ENCODE assay signal across 23 mouse cellular contexts in genomic region chr3:140477670-140478208, GRCm38 (mm10).
DNase-seq lines count a peak whose midpoint lies in the region; ATAC-seq and TF ChIP-seq lines count a peak whose summit lies in the region.
"Had no signal": no experiment of that assay in that cellular context is flagged by ENCODE, and none has a peak within 500 bp of the region (broad histone marks: within the 10 kb centered on the region; RNA-seq: fewer than 3 reads in every experiment).

No protein-coding gene starts in this region.

- H3K27me3 ChIP-seq in forebrain, embryonic 11.5 days (ENCODE audit: control insufficient read depth, insufficient read depth, low read length), result peaks cover 2% of the 10 kb centered on the region; the same call in 1 of the 2 replicates
- H3K27me3 ChIP-seq in forebrain, postnatal 0 days (ENCODE audit: insufficient read depth, low read length), result peaks cover 3% of the 10 kb centered on the region
- H3K27me3 ChIP-seq in midbrain, embryonic 11.5 days (ENCODE audit: control insufficient read depth, insufficient read depth, low read length), result no peaks in the 10 kb centered on the region
- no peaks in the 10 kb centered on the region for H3K27me3 ChIP-seq in midbrain, embryonic 10.5 days (ENCODE audit: low read depth, poor library complexity, severe bottlenecking)
- H3K27me3 ChIP-seq in neural tube, embryonic 12.5 days (replicated peaks), result no peaks in the 10 kb centered on the region
- H3K27me3 ChIP-seq in forebrain, embryonic 16.5 days (replicated peaks; ENCODE audit: control insufficient read depth, insufficient read depth, low read length), result peaks cover 15% of the 10 kb centered on the region
- H3K27me3 ChIP-seq: embryonic facial prominence, embryonic 15.5 days; heart, embryonic 12.5 days had no signal

- no peak for TF ChIP-seq CTCF in forebrain, postnatal 0 days (IDR thresholded peaks at IDR 0.05; ENCODE audit: low read depth)

- H3K27ac ChIP-seq in forebrain, embryonic 11.5 days (ENCODE audit: low read depth, low read length), result no peak overlapping the region
- H3K27ac ChIP-seq in forebrain, postnatal 0 days (ENCODE audit: low read depth, low read length), result no peak overlapping the region
- H3K27ac ChIP-seq in midbrain, embryonic 11.5 days (ENCODE audit: low read depth, low read length), result no peak overlapping the region
- H3K27ac ChIP-seq in midbrain, embryonic 10.5 days (replicated peaks), result no peak overlapping the region
- no peak overlapping the region for H3K27ac ChIP-seq in neural tube, embryonic 12.5 days
- no peak overlapping the region for H3K27ac ChIP-seq in forebrain, embryonic 16.5 days (ENCODE audit: low read length)
- H3K27ac ChIP-seq: embryonic facial prominence, embryonic 15.5 days; gastrocnemius, adult 2 months had no signal

- H3K4me2 ChIP-seq in forebrain, embryonic 11.5 days (ENCODE audit: low read depth, low read length, severe bottlenecking), result no peak overlapping the region
- no peak overlapping the region for H3K4me2 ChIP-seq in forebrain, postnatal 0 days (ENCODE audit: low read depth)
- no peak overlapping the region for H3K4me2 ChIP-seq in midbrain, embryonic 11.5 days
- no peak overlapping the region for H3K4me2 ChIP-seq in neural tube, embryonic 12.5 days (replicated peaks)
- H3K4me2 ChIP-seq in forebrain, embryonic 16.5 days (ENCODE audit: low read length), result no peak overlapping the region
- H3K4me2 ChIP-seq: embryonic facial prominence, embryonic 15.5 days; heart, embryonic 12.5 days had no signal

- H3K9me3 ChIP-seq in forebrain, embryonic 11.5 days (ENCODE audit: control insufficient read depth, low read length), result no peaks in the 10 kb centered on the region
- H3K9me3 ChIP-seq in forebrain, postnatal 0 days (ENCODE audit: low read length), result no peaks in the 10 kb centered on the region
- H3K9me3 ChIP-seq in midbrain, embryonic 11.5 days (ENCODE audit: control insufficient read depth, low read length), result no peaks in the 10 kb centered on the region
- no peaks in the 10 kb centered on the region for H3K9me3 ChIP-seq in midbrain, embryonic 10.5 days (replicated peaks)
- H3K9me3 ChIP-seq in neural tube, embryonic 12.5 days, result no peaks in the 10 kb centered on the region
- no peaks in the 10 kb centered on the region for H3K9me3 ChIP-seq in forebrain, embryonic 16.5 days (ENCODE audit: control insufficient read depth, low read length)
- H3K9me3 ChIP-seq: embryonic facial prominence, embryonic 15.5 days; G1E; heart, embryonic 12.5 days had no signal

- H3K9ac ChIP-seq in forebrain, embryonic 11.5 days (ENCODE audit: low read length), result no peak overlapping the region
- H3K9ac ChIP-seq in forebrain, postnatal 0 days, result no peak overlapping the region
- H3K9ac ChIP-seq in midbrain, embryonic 11.5 days (ENCODE audit: low read length), result no peak overlapping the region
- no peak overlapping the region for H3K9ac ChIP-seq in neural tube, embryonic 12.5 days
- no peak overlapping the region for H3K9ac ChIP-seq in forebrain, embryonic 16.5 days (replicated peaks; ENCODE audit: low read depth, low read length)
- H3K9ac ChIP-seq: embryonic facial prominence, embryonic 15.5 days; heart, embryonic 12.5 days had no signal

- H3K4me3 ChIP-seq in forebrain, embryonic 11.5 days (ENCODE audit: low read depth, low read length), result no peak overlapping the region
- no peak overlapping the region for H3K4me3 ChIP-seq in forebrain, postnatal 0 days (ENCODE audit: low read depth, low read length)
- H3K4me3 ChIP-seq in midbrain, embryonic 11.5 days (ENCODE audit: low read depth, low read length), result no peak overlapping the region
- no peak overlapping the region for H3K4me3 ChIP-seq in midbrain, embryonic 10.5 days
- no peak overlapping the region for H3K4me3 ChIP-seq in neural tube, embryonic 12.5 days
- no peak overlapping the region for H3K4me3 ChIP-seq in forebrain, embryonic 16.5 days (replicated peaks; ENCODE audit: low read length)
- H3K4me3 ChIP-seq: embryonic facial prominence, embryonic 15.5 days; erythroblast, embryonic 14.5 days; gastrocnemius, adult 2 months; heart, embryonic 12.5 days had no signal

- ATAC-seq in forebrain, embryonic 11.5 days (replicated peaks; ENCODE audit: low FRiP score), result peak; percentile 68
- no peak for ATAC-seq in forebrain, postnatal 0 days
- ATAC-seq in midbrain, embryonic 11.5 days (ENCODE audit: low FRiP score), result peak; percentile 75
- peak; percentile 65; the same call in 1 of the 2 replicates for ATAC-seq in neural tube, embryonic 12.5 days (ENCODE audit: low FRiP score, low read depth)
- ATAC-seq in forebrain, embryonic 16.5 days, result peak; percentile 59; the same call in 1 of the 2 replicates
- ATAC-seq: CD4-positive, CD25-positive, alpha-beta regulatory T cell, adult 4 months; hindbrain, embryonic 16.5 days had no signal

- H3K4me1 ChIP-seq in forebrain, embryonic 11.5 days (replicated peaks; ENCODE audit: control insufficient read depth, insufficient read depth, low read length), result no peaks in the 10 kb centered on the region
- no peaks in the 10 kb centered on the region for H3K4me1 ChIP-seq in forebrain, postnatal 0 days (ENCODE audit: insufficient read depth)
- H3K4me1 ChIP-seq in midbrain, embryonic 11.5 days (ENCODE audit: control insufficient read depth, insufficient read depth, low read length), result no peaks in the 10 kb centered on the region; the same call in 1 of the 2 replicates
- peaks cover 17% of the 10 kb centered on the region for H3K4me1 ChIP-seq in midbrain, embryonic 10.5 days
- H3K4me1 ChIP-seq in neural tube, embryonic 12.5 days, result no peaks in the 10 kb centered on the region
- H3K4me1 ChIP-seq in forebrain, embryonic 16.5 days (replicated peaks; ENCODE audit: control insufficient read depth, insufficient read depth, low read length), result no peaks in the 10 kb centered on the region
- H3K4me1 ChIP-seq: embryonic facial prominence, embryonic 15.5 days; heart, embryonic 12.5 days had no signal

- 17% methylated on average over 3 of the region's 3 CpGs for WGBS in forebrain, embryonic 11.5 days
- 16% methylated on average over 3 of the region's 3 CpGs for WGBS in forebrain, postnatal 0 days
- 21% methylated on average over 3 of the region's 3 CpGs for WGBS in midbrain, embryonic 11.5 days
- 43% methylated on average over 3 of the region's 3 CpGs for whole genome bisulfite sequencing in midbrain, embryonic 10.5 days
- WGBS in neural tube, embryonic 12.5 days, result 43% methylated on average over 3 of the region's 3 CpGs
- 10% methylated on average over 3 of the region's 3 CpGs for WGBS in forebrain, embryonic 16.5 days

- H3K36me3 ChIP-seq in forebrain, embryonic 11.5 days (ENCODE audit: control insufficient read depth, insufficient read depth, low read length), result no peaks in the 10 kb centered on the region
- H3K36me3 ChIP-seq in forebrain, postnatal 0 days (ENCODE audit: insufficient read depth), result no peaks in the 10 kb centered on the region
- H3K36me3 ChIP-seq in midbrain, embryonic 11.5 days (ENCODE audit: control insufficient read depth, insufficient read depth, low read length), result no peaks in the 10 kb centered on the region
- no peaks in the 10 kb centered on the region for H3K36me3 ChIP-seq in midbrain, embryonic 10.5 days
- H3K36me3 ChIP-seq in neural tube, embryonic 12.5 days, result no peaks in the 10 kb centered on the region
- H3K36me3 ChIP-seq in forebrain, embryonic 16.5 days (ENCODE audit: control insufficient read depth, insufficient read depth), result no peaks in the 10 kb centered on the region
- H3K36me3 ChIP-seq: embryonic facial prominence, embryonic 15.5 days; G1E; heart, embryonic 12.5 days had no signal

- no peak for DNase-seq in forebrain, embryonic 11.5 days (ENCODE audit: low spot score)
- DNase-seq in forebrain, postnatal 0 days, result no peak
- no peak for DNase-seq in midbrain, embryonic 11.5 days (ENCODE audit: low spot score, missing footprints)
- no peak for DNase-seq in midbrain, embryonic 10.5 days (ENCODE audit: low spot score)
- no peak for DNase-seq in neural tube, embryonic 10.5 days (ENCODE audit: extremely low spot score, low spot score)
- DNase-seq in layer of hippocampus, postnatal 36 days, result no peak
- DNase-seq: adrenal gland, adult 8-10 months; adrenal gland, postnatal 36 days; B cell, adult 2 months; cerebellum, adult 11 months; cerebellum, adult 8-10 months; cerebellum, postnatal 14 days; embryo, embryonic 11 days; gastrocnemius, adult 2 months; gastrocnemius, postnatal 25 days had no signal
